Mouse (Mus musculus) right cerebral cortex, adult 2 months (tissue): ENCODE measurements at regions not wholly inside any gene's neighbourhood (a gene's known extent, or its start where the extent isn't known, plus 50 kb on each side); places are given as distances from the start of the nearest gene placed in this dataset.
A peak's percentile ranks its signal among the peaks of the same experiment; 100 is the strongest.

Experiments
- DNase-seq, 2 experiments: peaks; one replicate each; pipeline ENCODE4 v3.0.0; 2021 to 2022; ENCODE audit warnings: low spot score in 2 of 2

DNA sequence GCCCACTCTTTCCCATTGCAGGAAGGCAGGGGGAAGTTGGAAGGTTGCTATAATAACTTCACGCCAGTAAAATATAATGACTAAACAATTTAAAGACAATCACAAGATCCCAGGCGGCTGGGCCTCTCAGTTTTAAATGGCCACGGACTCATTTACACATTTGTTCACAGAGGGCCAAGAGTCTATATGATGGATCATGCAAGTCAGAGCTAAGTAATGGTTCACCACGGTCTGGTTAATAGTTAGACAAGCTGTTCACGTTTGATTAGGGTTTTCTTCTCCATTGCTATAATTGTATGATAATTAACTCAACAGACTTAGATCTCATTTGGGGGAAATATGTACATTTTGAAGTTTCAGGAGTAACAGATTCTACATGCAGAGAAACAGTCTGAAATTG, 170.0 kb downstream of the Ppargc1a start:
- DNase-seq = no peak

DNA sequence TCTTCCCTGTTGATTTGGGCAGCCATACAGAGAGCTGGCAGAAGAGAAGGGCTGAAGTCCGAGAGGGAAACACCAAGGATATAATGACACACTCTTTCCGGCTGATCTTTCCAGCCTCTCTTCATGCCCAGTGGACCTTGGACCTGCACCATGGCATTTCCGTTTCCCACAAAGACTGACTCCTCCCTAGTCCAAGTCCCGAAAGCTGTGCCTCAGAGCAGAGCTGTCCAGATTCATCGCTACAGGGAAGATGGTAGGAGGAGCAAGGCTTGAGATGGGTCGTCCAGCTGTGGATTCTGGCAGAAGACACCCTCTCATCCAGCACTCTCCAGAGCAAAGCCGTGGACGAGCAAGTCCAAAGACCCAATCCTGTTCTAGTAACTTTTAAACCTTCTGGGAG, 176.2 kb downstream of the Ppargc1a start:
- DNase-seq = no peak

DNA sequence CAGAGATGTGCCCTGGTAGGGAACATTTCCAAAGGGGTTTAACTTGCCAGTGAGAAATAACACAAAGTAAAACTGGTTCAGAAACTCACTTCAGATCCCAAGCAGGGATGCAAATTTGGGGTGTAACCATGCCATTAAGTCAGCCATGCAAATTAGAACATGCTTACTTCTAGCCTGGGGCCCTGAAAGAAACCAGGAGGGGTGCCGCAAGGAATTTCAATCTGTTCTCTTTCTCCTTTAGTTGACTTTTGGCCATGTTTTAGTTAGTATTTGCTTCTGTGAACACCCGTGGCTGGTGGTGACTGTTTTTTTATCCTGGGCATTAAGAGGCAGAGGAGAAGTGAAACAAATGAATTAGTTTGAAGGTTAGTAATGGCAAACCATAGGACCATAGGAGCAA, 179.8 kb downstream of the Ppargc1a start:
- DNase-seq = no peak

DNA sequence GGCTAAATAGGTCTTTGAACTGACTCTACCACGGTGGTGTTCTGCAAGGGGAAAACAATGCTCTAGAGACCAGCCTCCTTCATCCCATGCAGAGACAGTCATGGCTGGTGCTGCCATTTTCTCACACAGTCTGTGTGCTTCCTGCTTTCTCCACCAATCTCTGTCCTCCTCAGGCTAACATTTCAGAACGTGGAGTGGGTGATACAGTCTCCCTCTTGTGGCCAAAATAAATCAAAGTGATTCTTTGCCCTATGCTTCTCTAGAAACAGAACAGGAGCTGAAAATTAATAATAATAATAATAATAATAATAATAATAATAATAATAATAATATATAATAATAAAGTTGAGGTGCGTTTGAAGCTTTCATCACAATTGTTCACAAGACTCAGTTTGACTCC, 181.1 kb downstream of the Ppargc1a start:
- no peak for DNase-seq

DNA sequence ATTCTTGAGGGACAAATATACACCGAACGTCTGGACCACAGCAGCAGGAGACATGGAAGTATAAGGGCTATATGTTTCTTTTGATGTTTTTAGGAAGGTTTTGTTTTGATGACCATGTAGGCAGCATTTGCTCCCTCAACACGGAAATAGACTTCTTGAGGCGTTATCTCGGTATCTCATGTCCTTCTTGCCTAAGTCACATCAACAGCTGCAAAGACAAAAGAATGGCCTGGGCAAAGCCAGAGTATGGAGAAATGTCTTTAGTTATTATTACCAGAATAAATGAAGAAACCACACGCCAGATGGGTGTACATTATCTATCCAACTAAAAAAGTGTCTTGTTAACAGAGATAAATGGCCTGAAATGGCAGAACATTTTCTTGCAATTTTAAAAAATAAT, 183.2 kb downstream of the Ppargc1a start:
- DNase-seq = no peak

GRCm38 (mm10) chr5:51359101-51359500, 208.4 kb downstream of the Ppargc1a start:
- peak in 1 of 2 experiments; percentile 17 for DNase-seq

- peak; percentile 12 to 27 for DNase-seq
Measured at GRCm38 (mm10) chr5:51348256-51348655, 219.3 kb downstream of the Ppargc1a start.

- DNase-seq = no peak
Measured at GRCm38 (mm10) chr5:51329142-51329541, 238.4 kb downstream of the Ppargc1a start.

- no peak for DNase-seq
Measured at GRCm38 (mm10) chr5:51289191-51289590, 278.3 kb downstream of the Ppargc1a start.

DNA sequence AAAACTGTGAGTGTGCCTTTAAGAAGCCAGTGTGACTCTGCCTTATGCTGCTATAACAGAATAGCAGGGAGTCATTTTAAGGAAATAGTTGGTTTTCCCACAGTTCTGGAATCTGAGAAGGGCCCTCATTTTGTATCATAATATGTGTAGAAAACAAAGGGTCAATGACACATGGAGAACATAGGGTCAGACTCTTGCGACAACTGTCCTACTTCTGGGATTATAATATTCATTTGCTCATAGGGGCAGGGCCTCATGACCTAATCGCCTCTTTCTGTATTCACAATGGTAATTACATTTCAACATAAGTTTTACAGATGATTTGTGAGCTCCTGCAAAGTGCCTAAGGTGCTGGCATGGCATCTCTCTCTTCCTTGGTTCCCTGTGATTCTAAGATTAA, 279.3 kb downstream of the Ppargc1a start:
- no peak for DNase-seq

- no peak for DNase-seq
Measured at GRCm38 (mm10) chr5:51241156-51241555, 326.4 kb downstream of the Ppargc1a start.

DNA sequence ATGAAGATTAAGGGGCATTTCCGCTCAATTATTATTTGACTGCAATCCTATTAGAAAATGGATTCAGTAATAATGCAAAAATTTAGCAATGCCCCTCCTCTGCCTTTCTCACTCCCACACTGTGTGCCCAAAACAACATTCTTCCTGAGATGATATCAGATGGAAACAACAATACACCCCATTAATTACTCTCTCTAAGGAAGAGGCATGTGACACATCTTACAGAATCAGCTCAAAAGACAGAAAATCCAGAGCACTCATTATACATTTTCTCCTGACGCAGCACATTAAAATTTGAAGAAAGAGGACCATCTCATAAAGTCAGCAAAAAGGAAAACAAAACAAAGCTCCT, 333.5 kb downstream of the Ppargc1a start:
- no peak for DNase-seq

DNA sequence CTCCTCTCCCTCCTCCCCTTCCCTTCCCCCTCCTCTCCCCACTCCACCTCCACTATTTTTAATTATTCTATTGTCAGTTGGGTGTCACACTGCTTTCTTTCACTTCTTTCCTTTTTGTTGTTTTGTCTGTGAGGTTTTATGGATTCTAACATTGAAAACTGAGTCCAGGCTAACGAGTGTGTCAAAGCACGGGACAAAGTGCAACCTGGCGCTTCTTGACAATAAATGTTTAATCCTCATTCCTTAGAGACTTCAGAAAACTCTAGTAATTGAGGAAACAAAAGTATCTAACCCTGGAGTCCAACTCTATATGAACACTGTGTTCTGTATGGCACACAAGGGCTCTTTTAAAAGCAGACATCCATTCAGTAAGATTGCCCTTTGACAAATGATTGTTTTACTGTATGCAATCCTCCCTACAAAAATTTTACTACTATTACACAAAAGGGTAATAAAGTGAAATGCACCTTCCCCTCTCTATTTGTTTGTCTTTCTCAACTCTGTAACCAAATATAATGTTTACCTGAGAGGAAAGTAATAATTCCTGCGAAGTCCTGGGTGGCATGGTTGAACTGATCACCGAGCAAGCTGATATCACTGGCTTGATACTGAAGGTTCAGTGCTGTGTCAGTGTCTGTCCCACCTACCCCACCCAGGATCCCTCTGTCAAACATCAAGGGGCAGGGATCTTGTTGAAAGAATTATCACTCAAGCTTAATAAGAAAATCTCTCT, 334.1 kb downstream of the Ppargc1a start:
- DNase-seq = no peak

DNA sequence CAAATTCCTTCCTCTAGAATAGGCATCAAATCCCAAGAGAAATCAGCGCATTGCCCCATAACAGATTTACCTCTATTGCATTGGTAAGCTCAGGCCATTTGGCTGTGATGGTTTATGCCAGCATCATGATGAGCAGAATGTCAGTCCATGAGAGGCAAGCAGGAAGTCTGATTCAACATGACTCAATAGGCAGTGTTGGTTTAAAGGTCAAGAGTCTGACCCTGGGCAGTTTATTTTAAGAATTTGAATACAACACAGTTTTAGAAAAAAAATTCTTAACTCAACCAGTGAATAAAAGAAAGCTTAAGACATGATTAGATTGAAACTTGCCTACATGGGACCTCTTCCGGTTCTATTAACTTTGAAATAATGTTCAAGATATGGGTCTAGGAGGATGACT, 337.7 kb downstream of the Ppargc1a start:
- DNase-seq = no peak

DNA sequence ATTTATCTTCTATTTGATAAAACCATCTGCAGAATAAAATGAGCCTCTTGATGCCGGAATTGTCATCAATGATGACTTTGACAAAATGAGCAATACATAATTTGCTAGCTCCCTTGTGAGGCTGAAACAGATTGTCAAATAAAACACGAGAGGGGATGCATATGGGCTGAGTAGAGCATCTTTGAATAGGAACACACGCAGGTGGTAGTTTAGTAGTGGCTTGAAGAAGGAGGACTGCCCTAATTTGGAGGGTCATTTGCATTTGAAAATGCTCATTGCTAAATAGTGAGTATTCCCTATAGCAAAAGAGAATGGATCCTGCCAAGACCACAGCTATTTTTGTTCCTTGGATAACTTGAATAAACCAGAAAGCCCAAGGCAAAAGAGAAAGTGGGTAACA, 339.5 kb downstream of the Ppargc1a start:
- DNase-seq = no peak

DNA sequence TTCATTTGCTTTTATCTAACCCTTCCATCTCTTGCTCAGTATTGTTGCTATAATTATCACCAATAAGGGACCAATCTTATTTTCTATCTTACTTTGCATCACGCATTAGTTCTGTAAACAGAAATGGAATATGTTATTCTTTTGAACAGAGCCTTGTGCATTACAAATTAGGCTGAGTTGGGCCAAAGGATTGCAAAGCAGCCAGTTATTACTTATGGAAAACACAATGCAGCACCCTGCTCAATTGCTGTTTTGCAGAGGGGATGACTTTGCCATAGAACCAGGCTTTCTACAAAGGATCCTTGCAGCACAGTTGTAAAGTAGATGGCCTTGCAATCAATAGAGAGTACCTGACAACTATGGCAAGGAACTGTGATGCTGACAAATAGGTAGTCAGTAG, 364.3 kb downstream of the Ppargc1a start:
- DNase-seq = no peak

- no peak for DNase-seq
Measured at GRCm38 (mm10) chr5:51202525-51203215, 364.9 kb downstream of the Ppargc1a start.

DNA sequence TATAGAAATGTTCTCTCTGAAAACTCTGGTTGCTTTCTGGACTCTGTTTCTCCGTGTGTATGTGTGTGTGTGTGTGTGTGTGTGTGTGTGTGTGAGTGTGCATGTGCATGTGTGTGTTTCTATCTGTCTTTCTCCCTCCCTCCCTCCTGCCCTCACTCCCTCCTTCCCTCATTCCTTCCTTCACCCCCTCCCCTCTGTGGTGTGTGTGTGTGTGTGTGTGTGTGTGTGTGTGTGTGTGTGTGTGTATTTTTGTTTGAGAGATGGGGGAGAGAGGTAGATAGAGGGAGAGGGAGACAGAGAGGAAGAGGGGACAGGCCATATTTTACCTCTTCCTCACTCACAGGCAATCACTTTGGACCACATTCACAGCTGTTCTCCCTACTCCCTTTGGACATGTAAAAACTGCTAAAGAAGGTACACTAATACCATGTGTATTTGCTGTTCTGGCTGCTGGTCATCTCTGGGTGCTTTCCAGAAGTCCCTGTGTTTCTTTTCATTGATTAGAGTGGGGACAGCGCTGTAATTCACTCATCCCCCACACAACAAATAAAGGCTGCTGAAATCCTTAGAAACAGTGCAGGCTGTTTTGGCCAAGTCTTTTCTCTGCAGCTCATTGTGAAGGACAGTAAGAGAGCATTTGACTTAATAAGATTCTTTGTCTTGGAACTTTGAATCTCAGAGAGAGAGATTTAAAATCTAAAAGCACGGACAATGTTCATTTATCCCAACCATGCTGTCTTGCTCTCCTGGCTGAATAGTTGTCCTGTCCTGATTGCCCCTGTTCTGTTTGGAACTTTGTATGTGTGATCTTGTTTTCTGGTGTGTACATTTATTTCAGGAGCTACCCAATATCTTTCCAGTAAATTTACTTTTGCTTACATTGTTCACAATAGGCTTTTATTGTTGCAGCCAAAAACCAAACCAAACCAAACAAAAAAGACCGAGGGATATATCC, 370.9 kb downstream of the Ppargc1a start:
- DNase-seq = no peak

DNA sequence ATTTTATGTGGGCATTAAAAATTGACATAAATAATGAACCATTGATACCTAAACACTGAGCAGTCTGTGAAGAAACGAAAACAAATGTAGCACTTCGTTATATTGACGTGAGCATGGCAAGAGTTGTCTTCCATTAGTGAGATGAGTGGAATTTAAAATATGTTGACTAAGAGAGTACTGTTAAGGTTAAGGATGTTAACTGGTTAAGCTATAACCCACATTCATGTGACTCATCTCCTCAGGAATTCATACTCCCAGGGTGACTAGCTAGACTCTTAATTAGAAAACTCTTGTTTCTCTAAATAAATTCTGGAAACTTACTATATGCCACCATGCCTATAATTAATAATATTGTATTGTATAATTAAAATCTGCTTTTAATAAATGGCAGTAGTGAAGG, 376.9 kb downstream of the Ppargc1a start:
- DNase-seq = no peak

DNA sequence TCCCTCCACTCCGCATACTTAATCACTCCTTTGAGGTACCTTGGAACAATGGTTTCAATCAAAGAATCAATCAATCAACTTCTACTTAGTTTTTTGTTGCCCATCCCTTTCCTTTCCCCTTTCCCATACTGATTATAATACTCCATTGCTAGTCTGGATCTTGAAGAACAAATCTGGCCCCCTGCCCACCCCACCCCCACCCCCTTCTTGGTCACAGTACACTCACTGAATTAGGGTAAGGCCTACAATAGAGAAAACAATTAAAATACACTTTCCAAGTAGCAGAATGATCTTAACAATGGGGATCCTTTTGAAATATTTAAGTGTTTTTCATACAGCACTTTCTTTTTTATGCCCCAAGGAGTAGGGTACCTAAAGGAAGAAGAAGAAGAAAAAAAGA, 397.7 kb downstream of the Ppargc1a start:
- DNase-seq = no peak

- no peak for DNase-seq
Measured at GRCm38 (mm10) chr5:51168206-51168605, 399.3 kb downstream of the Ppargc1a start.

DNA sequence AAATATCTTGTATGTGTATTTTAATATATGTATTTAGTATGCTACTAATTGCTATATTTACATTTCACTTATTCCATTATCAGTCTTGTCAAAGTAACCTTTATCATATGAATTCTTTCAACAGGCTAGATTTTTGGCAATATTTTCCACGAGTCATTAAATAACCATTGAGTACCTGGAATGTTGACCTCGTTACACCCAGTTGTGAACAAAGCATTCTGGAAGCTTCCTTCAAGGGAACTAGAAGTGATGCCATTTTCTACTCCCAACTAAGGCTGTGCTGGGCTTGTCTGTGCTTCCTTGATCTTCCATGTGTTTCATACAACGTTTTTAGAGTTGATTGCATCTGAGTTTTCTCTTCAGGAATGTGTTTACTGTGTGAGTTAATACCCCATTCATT, 410.6 kb downstream of the Ppargc1a start:
- DNase-seq = no peak

DNA sequence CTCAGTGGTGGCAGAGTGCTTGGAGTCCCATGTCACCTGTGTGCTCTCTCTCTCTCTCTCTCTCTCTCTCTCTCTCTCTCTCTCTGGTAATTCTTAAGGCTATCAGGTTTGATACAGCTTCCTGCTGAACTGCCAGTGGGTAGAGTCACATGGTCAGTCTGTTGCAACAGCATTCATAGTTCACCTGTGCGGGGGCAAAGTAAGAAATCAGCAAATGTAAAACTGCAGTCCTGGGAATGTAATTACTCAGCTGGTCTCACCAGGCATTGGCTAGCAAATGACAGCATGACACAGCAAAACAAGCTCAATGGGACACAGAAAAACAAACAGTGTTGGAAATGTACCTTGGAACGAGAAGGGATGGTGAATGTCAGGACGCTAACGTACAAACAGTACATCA, 422.7 kb downstream of the Ppargc1a start:
- DNase-seq = no peak
